Mouse (Mus musculus) spleen, adult 2 months (tissue): Measurements from ENCODE around the gene Prss41. TPM values are rescaled to one million over a fixed set of nuclear protein-coding genes. Genes with fewer than 3 reads are reported as not detected.
"Not testable (repeated sequence)": the region's sequence is repeated elsewhere in the genome, so short reads cannot be mapped to it uniquely, and the experiment has no call there.

ENCODE experiments used
- DNase-seq, 2 experiments: peaks; one replicate each; pipeline versions ENCODE4 v3.0.0 to v3.0.0-alpha.2; 2012 to 2021; ENCODE audit warnings: low spot score in 2 of 2, low read depth in 1 of 2
- H3K27ac ChIP-seq: fragments of 200-500 bp; 2 replicates; pipeline ENCODE4 v1.5.1; 2012; ENCODE audit warnings: low read length, inconsistent platforms; ENCODE audit not compliant: insufficient read depth
- H3K27me3 ChIP-seq: fragments of 200-500 bp; 2 replicates; pipeline ENCODE4 v1.6.1; 2012; ENCODE audit warnings: mild to moderate bottlenecking, moderate library complexity, low read length, inconsistent platforms; ENCODE audit not compliant: control insufficient read depth, insufficient read depth
- H3K36me3 ChIP-seq: fragments of 200-500 bp; 2 replicates; pipeline ENCODE4 v1.6.1; 2012; ENCODE audit warnings: mild to moderate bottlenecking, low read length, inconsistent platforms; ENCODE audit not compliant: control insufficient read depth, insufficient read depth
- H3K4me1 ChIP-seq: fragments of 200-500 bp; 2 replicates; pipeline ENCODE4 v1.6.1; 2011; ENCODE audit warnings: inconsistent platforms; ENCODE audit not compliant: control insufficient read depth, insufficient read depth, insufficient read length
- H3K4me3 ChIP-seq: fragments of 200-500 bp; 2 replicates; pipeline ENCODE4 v1.5.1; 2011; ENCODE audit warnings: mild to moderate bottlenecking, inconsistent platforms; ENCODE audit not compliant: insufficient read depth, insufficient read length; ENCODE audit errors: extremely low read depth
- CTCF ChIP-seq: fragments of 200-500 bp; IDR thresholded peaks from 2 replicates; pipeline ENCODE4 v1.5.1; 2011; ENCODE audit warnings: mild to moderate bottlenecking, inconsistent platforms; ENCODE audit not compliant: insufficient read depth, insufficient read length, insufficient replicate concordance; ENCODE audit errors: extremely low read depth
- POLR2A ChIP-seq: fragments of 200-500 bp; IDR thresholded peaks from 2 replicates; pipeline ENCODE4 v1.6.1; 2011; ENCODE audit warnings: low read depth, low read length, inconsistent platforms
- WGBS: fragments of 180-500 bp; shearing (Covaris S2); methylation state at CpG from one replicate; pipeline ENCODE4 v1.1.7; 2018; 5-methylcytosine and 5-hydroxymethylcytosine counted together
- polyA plus RNA-seq: library from polyadenylated mRNA; depleted of rRNA; stranded (reverse); fragments of >200 nt; gene quantifications from 2 replicates; pipeline ENCODE4 v1.2.3, GENCODE M21; 2012; rRNA removed

The Prss41 gene
- polyA plus RNA-seq: 0.18 and 0.32 TPM in 2 replicates

- Histone ChIP-seq H3K36me3 (no peaks in the 10 kb centered on the region), H3K27me3 (0 out of 2 replicates have a peak, but pooled peaks cover 2% of the 10 kb centered on the region), H3K27ac (no peak within 1 kb of the TSS), H3K4me1 (no peaks in the 10 kb centered on the region), H3K4me3 (no peak within 1 kb of the TSS)
- peak in 1 of 2 experiments; percentile 61 for DNase-seq
- 32% methylated on average over 19 of the region's 19 CpGs for WGBS
- TF ChIP-seq POLR2A (no peak), CTCF (peak; percentile 78; the same call in 1 of the 2 replicates)
Measured at GRCm38 (mm10) chr17:23843812-23844273, at the start of gene Prss41, which contains the start of gene Prss32. TSS of gene Prss41 (minus strand) at chr17:23844172. TSS of gene Prss32 (plus strand) at chr17:23843855.

GRCm38 (mm10) chr17:23880576-23880975 lies 36.6 kb upstream of the Prss41 start, which contains the start of the genes Dcpp1 and Dcpp2:
TSS of gene Dcpp1 (plus strand) at chr17:23880876.
TSS of gene Dcpp2 (plus strand) at chr17:23880880.
- H3K27me3 ChIP-seq, H3K4me1 ChIP-seq, H3K4me3 ChIP-seq, H3K27ac ChIP-seq, H3K36me3 ChIP-seq, DNase-seq: not testable (repeated sequence)
- 73% methylated on average over 4 of the region's 4 CpGs for WGBS

GRCm38 (mm10) chr17:23877166-23877565 lies 33.2 kb upstream of the Prss41 start:
- TF ChIP-seq POLR2A (no peak), CTCF (no peak)
- WGBS: 92% methylated on average over 2 of the region's 2 CpGs
- H3K4me1 ChIP-seq: no peaks in the 10 kb centered on the region
- no peak overlapping the region for H3K4me3 ChIP-seq
- no peaks in the 10 kb centered on the region for H3K36me3 ChIP-seq
- no peak for DNase-seq
- no peak overlapping the region for H3K27ac ChIP-seq
- no peaks in the 10 kb centered on the region for H3K27me3 ChIP-seq

- no peaks in the 10 kb centered on the region for H3K36me3 ChIP-seq
- 69% methylated on average over 3 of the region's 3 CpGs for WGBS
- H3K27me3 ChIP-seq: no peaks in the 10 kb centered on the region
- H3K4me1 ChIP-seq: no peaks in the 10 kb centered on the region
- TF ChIP-seq CTCF (no peak), POLR2A (no peak)
- no peak for DNase-seq
- no peak overlapping the region for H3K27ac ChIP-seq
- H3K4me3 ChIP-seq: no peak overlapping the region
Measured at GRCm38 (mm10) chr17:23876741-23877140, 32.8 kb upstream of the Prss41 start.

GRCm38 (mm10) chr17:23873884-23874856 lies 30.2 kb upstream of the Prss41 start:
- no peak for TF ChIP-seq POLR2A
- peak; percentile 19; the same call in 1 of the 2 replicates for TF ChIP-seq CTCF
- 69% methylated on average over 8 of the region's 8 CpGs for WGBS
- Histone ChIP-seq H3K4me1 (no peaks in the 10 kb centered on the region), H3K27ac (no peak overlapping the region), H3K27me3 (no peaks in the 10 kb centered on the region), H3K36me3 (no peaks in the 10 kb centered on the region), H3K4me3 (no peak overlapping the region)
- DNase-seq: no peak

- DNase-seq: no peak
- no peak for TF ChIP-seq POLR2A
- no peak for TF ChIP-seq CTCF
- Histone ChIP-seq H3K4me1 (no peaks in the 10 kb centered on the region), H3K36me3 (no peaks in the 10 kb centered on the region), H3K27ac (no peak overlapping the region), H3K4me3 (no peak overlapping the region), H3K27me3 (no peaks in the 10 kb centered on the region)
- whole genome bisulfite sequencing: 83% methylated on average over 11 of the region's 11 CpGs
Measured at GRCm38 (mm10) chr17:23868513-23868912, 24.5 kb upstream of the Prss41 start.

- Histone ChIP-seq H3K4me1 (no peaks in the 10 kb centered on the region), H3K27ac (no peak within 1 kb of the TSS), H3K36me3 (no peaks in the 10 kb centered on the region), H3K27me3 (no peaks in the 10 kb centered on the region), H3K4me3 (no peak within 1 kb of the TSS)
- 82% methylated on average over 15 of the region's 15 CpGs for WGBS
- TF ChIP-seq CTCF (no peak), POLR2A (no peak)
- no peak for DNase-seq
Measured at GRCm38 (mm10) chr17:23867756-23868155, 23.8 kb upstream of the Prss41 start, which contains the start of gene Prss21. TSS of gene Prss21 (plus strand) at chr17:23868056.
